9 mouse cellular contexts compared by ENCODE assay signal in genomic region chr13:52628602-52629001, GRCm38 (mm10). TPM values are rescaled to one million over a fixed set of nuclear protein-coding genes. Genes with fewer than 3 reads are reported as not detected.
DNase-seq lines count a peak whose midpoint lies in the region; ATAC-seq and TF ChIP-seq lines count a peak whose summit lies in the region.
"Had no signal": no experiment of that assay in that cellular context is flagged by ENCODE, and none has a peak within 500 bp of the region (broad histone marks: within the 10 kb centered on the region; RNA-seq: fewer than 3 reads in every experiment).

No protein-coding gene starts in this region.

- no peaks in the 10 kb centered on the region for H3K36me3 ChIP-seq in heart, embryonic 15.5 days
- H3K36me3 ChIP-seq in ES-Bruce4 (ENCODE audit: control insufficient read depth, insufficient read depth, low read length, poor library complexity, severe bottlenecking): no peaks in the 10 kb centered on the region
- H3K36me3 ChIP-seq in midbrain, embryonic 13.5 days: no peaks in the 10 kb centered on the region
- peaks cover 36% of the 10 kb centered on the region for H3K36me3 ChIP-seq in splenic B cell, adult 2 months (ENCODE audit: control insufficient read depth, insufficient read depth, low read length, poor library complexity, severe bottlenecking)
- H3K36me3 ChIP-seq: limb, embryonic 15.5 days had no signal

- peak; percentile 52 for TF ChIP-seq CTCF in ES-Bruce4 (IDR thresholded peaks at IDR 0.05; ENCODE audit: low read depth, low read length)

- no peak overlapping the region for H3K9ac ChIP-seq in heart, embryonic 15.5 days
- no peak overlapping the region for H3K9ac ChIP-seq in ES-Bruce4 (ENCODE audit: low read depth, poor library complexity, severe bottlenecking)
- no peak overlapping the region for H3K9ac ChIP-seq in midbrain, embryonic 13.5 days (replicated peaks)
- H3K9ac ChIP-seq: limb, embryonic 15.5 days had no signal

- H3K9me3 ChIP-seq in heart, embryonic 15.5 days (replicated peaks): no peaks in the 10 kb centered on the region
- no peaks in the 10 kb centered on the region for H3K9me3 ChIP-seq in ES-Bruce4 (replicated peaks; ENCODE audit: control insufficient read depth, insufficient read depth, low read length, poor library complexity, severe bottlenecking)
- H3K9me3 ChIP-seq in midbrain, embryonic 13.5 days: no peaks in the 10 kb centered on the region
- H3K9me3 ChIP-seq: limb, embryonic 15.5 days had no signal

- TF ChIP-seq POLR2A in ES-Bruce4 (IDR thresholded peaks at IDR 0.05; ENCODE audit: insufficient read depth, low read length): no peak

- peak; percentile 55 for ATAC-seq in heart, embryonic 15.5 days (replicated peaks; ENCODE audit: insufficient number of reproducible peaks, insufficient read depth, low FRiP score, low read depth)
- peak; percentile 34; the same call in 1 of the 2 replicates for ATAC-seq in midbrain, embryonic 13.5 days

- H3K4me2 ChIP-seq in heart, embryonic 15.5 days: no peak overlapping the region
- no peak overlapping the region for H3K4me2 ChIP-seq in midbrain, embryonic 13.5 days (replicated peaks)
- H3K4me2 ChIP-seq: limb, embryonic 15.5 days had no signal

- no peak overlapping the region for H3K4me3 ChIP-seq in heart, embryonic 15.5 days
- H3K4me3 ChIP-seq in ES-Bruce4 (ENCODE audit: low read depth, low read length): no peak overlapping the region
- no peak overlapping the region for H3K4me3 ChIP-seq in midbrain, embryonic 13.5 days (replicated peaks)
- H3K4me3 ChIP-seq: limb, embryonic 15.5 days had no signal

- H3K4me1 ChIP-seq in heart, embryonic 15.5 days (replicated peaks): peaks cover 4% of the 10 kb centered on the region
- no peaks in the 10 kb centered on the region for H3K4me1 ChIP-seq in ES-Bruce4 (ENCODE audit: control insufficient read depth, insufficient read depth, low read length)
- H3K4me1 ChIP-seq in midbrain, embryonic 13.5 days (replicated peaks): no peaks in the 10 kb centered on the region
- H3K4me1 ChIP-seq: limb, embryonic 15.5 days had no signal

- no peak overlapping the region for H3K27ac ChIP-seq in heart, embryonic 15.5 days
- H3K27ac ChIP-seq in ES-Bruce4 (ENCODE audit: insufficient read depth, low read length): no peak overlapping the region
- no peak overlapping the region for H3K27ac ChIP-seq in midbrain, embryonic 13.5 days
- H3K27ac ChIP-seq: limb, embryonic 15.5 days had no signal

- no peak for TF ChIP-seq EP300 in ES-Bruce4 (IDR thresholded peaks at IDR 0.05; ENCODE audit: insufficient read depth, low read depth, low read length)

- no peak for DNase-seq in heart, adult 11 months
- peak; percentile 7 for DNase-seq in cerebellum, adult 11-12 months
- DNase-seq in forelimb bud, embryonic 11.5 days (ENCODE audit: low read depth, low spot score): peak; percentile 59
- DNase-seq in layer of hippocampus, postnatal 14 days (ENCODE audit: low spot score in 2 of 2): peak; percentile 38 to 54
- DNase-seq in splenic B cell, adult 2 months (ENCODE audit: low read depth, low spot score): peak; percentile 80

- WGBS in heart, embryonic 15.5 days: 34% methylated on average over 9 of the region's 9 CpGs
- WGBS in midbrain, embryonic 13.5 days: 37% methylated on average over 9 of the region's 9 CpGs

- no peaks in the 10 kb centered on the region for H3K27me3 ChIP-seq in heart, embryonic 15.5 days
- H3K27me3 ChIP-seq in ES-Bruce4 (ENCODE audit: control insufficient read depth, insufficient read depth, low read length, poor library complexity, severe bottlenecking): no peaks in the 10 kb centered on the region
- H3K27me3 ChIP-seq in midbrain, embryonic 13.5 days: no peaks in the 10 kb centered on the region
- H3K27me3 ChIP-seq in splenic B cell, adult 2 months (ENCODE audit: control insufficient read depth, insufficient read depth, low read length, poor library complexity, severe bottlenecking): no peaks in the 10 kb centered on the region
- H3K27me3 ChIP-seq: limb, embryonic 15.5 days had no signal

RNA-seq across cellular contexts. Expression of gene Syk, which starts 45.6 kb away (rescaled TPM):
- 6.8 and 8.7 TPM in 2 replicates for polyA plus RNA-seq in heart, embryonic 15.5 days (2015; fragmentation: Nextera tagmentation; extraction: Ambion mirVana)
- polyA plus RNA-seq in ES-Bruce4 (2011; ENCODE audit: insufficient read depth, insufficient read length, low read depth, missing spikeins): 11.3 and 11.4 TPM in 2 replicates
- 1 to 10 TPM; 4.7 to 5.6 TPM for total RNA-seq in layer of hippocampus, postnatal 14 days (2021)
- 1.1 and 1.5 TPM in 2 replicates for polyA plus RNA-seq in midbrain, embryonic 13.5 days (2015; fragmentation: Nextera tagmentation; extraction: Ambion mirVana)
